Mouse (Mus musculus) right cerebral cortex, postnatal 25 days (tissue): ENCODE data around the gene Tigd2.
"Not testable (repeated sequence)": the region's sequence is repeated elsewhere in the genome, so short reads cannot be mapped to it uniquely, and the experiment has no call there.

Experiments used
- DNase-seq: peaks from one replicate; pipeline ENCODE4 v3.0.0; 2022

Gene Tigd2

DNA sequence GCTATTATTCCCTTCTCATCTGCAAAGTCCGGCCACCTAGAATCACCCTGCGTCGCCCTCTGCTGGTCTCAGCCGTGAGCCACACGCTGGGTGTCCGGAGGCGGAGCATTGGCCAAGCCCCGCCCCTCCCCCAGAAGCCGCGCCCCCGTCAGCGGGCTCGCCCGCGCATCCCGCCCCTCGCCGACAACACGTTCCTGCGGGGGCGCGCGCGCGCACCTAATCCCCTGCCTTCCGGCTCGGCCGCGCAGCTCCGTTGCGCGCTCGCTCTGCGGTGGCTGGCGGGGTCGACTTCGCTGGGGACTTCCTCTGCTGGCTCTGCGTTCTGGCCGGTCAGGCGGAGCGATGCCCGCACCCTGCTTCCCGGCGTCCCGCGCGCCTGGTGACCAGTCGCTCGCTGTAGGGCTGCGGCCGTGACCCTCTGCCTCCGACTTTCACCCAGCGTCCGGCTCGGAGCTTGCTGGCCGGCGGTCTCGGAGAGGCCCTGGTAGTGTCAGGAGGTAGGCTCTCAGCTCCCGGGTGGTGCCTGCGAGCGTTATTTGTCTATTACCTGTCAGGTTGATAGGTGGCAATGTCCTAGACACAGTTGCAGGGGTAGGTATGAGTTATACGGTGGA, at the start of gene Tigd2:
TSS of gene Tigd2 (plus strand) at position 186 of the 614 bp plus-strand sequence.
- peak; percentile 91 for DNase-seq

DNA sequence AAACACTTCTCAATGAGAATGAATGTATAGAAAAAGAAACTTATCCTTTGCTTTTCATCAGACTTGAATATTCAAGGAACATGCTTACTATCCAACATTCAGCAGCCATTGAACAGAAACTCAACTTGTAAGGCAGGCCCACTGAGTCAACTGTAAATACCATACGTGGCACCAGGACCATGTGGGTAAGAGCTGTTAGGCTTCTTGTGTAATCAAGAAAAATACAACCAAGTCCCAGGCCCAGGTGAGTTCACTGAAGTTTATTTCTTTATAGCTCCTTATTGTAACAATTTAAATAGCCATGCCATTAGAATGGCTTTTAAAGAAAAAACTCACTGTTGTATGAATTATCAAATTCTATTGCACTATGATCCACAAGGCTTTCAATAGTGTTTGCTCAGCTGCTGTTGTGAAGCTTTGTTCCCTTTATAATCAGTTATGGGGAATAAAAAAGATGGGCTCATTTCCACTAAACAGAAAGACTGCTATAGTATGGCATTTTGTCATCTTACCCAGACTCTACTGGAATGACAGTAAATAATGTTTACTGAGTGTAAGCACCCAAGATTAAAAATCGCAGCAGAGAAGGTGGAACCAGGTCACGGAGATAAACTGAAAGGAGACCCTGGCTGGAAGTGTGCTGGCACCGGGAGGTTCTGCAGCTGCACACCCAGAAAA, 46.7 kb upstream of the Tigd2 start:
- no peak for DNase-seq

DNA sequence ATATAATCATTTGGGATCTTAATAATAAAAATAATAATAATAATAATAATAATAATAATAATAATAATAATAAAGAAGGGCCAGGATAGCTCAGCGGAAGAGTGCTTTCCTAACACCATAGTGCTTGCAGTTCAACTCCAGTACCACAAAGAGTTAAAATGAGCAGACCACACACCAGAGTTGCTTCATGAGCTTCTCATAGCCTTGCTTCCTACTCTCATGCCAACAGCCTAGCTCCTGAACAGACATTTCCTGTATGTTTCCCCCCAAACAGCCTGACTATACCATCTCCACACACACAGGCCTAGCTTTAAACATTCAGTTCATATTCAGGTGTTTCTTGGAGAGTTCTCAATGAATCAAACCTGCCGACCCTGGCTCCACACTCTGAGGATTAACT, 45.8 kb upstream of the Tigd2 start:
- DNase-seq = no peak

DNA sequence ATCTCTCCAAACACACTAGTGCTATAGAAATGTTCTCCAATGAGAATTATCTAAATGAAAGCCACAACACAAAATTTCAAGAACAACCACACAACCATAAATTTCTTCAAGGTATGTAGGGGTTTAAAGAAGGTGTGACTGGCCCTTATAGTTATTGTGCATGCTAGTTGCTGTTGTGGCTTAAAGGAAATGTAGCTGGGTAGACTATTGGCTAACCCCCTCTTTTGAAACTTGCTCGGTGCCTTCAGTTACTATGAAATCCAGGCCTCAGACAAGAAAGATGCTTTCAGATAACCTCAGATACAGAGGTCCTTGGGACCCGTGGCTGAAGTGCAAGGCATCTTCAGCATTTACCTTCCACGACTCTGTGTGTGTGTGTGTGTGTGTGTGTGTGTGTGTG, 45.3 kb upstream of the Tigd2 start:
- DNase-seq = no peak

DNA sequence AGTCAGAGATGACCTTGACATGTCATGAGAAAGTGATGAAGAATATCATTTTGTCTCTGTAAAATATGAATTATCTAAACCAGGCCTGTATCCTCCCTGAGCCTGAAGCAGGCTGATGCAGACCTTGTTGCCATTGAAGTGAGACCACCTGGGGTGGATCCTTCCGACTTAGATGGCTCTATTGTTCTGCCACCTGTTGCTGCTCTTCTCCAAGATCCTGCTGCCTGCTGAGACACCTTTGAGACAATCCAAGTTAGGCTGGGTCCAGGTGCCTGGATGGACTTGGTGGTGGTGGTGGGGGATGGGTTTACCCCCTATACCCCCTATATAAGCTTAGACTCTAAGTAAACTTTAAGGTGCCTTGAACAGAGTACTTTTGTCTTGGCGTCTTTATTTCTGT, 39.7 kb upstream of the Tigd2 start:
- no peak for DNase-seq

DNA sequence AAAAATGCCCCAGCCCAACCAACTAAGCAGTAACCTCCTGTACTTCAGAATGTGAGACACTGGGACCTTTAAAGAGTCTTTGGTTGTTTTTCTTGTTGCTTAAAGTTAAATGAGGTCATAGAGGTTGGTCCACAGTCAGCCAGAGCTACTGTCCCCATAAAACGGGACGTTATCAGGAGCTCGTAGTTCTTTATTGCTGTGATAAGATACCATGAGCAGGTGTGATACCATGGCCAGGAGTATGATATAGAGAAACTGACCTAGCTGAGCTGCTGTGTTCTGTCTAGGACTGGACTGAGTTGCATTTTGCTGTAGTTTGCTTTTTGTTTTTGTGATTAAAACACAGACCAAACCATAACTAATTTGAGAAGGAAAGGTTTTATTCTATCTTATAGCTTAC, 37.4 kb upstream of the Tigd2 start:
- DNase-seq = no peak

DNA sequence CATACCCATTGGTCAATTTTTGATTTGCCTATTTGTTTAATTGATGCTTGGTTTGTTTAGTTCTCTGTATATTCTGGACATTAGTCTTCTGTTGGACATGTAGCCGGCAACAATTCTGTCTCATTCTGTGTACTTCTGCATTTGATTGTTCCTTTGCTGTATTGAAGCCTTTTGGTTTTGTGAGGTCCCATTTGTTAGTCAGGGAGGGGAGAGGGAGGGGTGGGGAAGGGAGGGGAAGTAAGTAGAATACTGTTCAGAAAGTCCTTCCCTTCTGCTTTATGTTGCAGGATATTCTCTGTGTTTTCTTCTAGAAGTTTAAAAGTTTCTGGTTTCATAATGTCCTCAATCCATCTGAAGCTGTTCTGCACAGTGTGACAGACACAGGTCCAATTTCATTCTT, 34.7 kb upstream of the Tigd2 start:
- DNase-seq = no peak

DNA sequence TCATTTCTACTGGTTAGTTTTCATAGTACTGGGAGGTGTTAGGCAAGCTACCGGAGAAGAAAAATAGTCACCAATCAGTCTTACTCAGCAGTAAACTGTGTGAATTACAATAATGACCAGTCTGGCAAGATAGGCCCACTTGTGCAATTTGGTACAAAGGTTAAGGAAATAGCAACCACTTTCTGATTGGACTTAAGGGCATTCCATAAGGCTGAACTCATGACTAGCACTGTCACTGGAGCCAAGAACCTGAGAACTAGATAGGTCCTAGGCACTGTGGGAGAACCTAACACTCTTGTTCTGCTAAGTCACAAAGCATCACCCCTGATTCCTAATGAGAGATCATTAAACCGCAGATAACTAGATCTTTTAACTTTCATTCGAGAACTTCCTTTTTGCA, 30.6 kb upstream of the Tigd2 start:
- no peak for DNase-seq

DNA sequence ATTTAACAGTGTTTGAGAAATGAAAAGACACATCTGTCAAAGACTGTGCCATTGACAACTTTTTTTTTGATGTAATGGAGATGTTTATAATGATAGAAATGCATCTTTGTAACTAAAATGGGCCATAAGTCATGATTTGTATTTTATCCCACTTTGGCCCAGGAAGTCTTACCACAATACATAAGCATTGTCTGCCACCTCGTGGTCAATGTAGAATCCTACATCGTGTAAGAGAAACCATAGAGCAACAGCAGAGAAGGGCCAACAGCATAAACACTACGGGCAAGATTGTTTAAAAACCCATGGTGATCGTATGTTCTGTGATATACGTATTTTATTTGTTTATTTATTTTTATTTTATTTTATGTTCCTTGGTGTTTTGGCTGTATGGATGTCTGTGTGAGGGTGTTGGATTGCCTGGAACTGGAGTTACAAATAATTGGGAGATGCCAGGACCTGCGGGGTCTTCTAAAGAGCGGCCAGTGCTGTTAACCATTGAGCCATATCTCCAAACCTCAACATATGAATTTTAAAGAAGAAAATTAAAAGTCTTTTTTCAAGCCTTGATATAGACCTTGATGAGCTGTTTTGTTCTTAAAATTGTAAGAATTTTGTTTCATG, 28.2 kb upstream of the Tigd2 start:
- DNase-seq = peak; percentile 52

DNA sequence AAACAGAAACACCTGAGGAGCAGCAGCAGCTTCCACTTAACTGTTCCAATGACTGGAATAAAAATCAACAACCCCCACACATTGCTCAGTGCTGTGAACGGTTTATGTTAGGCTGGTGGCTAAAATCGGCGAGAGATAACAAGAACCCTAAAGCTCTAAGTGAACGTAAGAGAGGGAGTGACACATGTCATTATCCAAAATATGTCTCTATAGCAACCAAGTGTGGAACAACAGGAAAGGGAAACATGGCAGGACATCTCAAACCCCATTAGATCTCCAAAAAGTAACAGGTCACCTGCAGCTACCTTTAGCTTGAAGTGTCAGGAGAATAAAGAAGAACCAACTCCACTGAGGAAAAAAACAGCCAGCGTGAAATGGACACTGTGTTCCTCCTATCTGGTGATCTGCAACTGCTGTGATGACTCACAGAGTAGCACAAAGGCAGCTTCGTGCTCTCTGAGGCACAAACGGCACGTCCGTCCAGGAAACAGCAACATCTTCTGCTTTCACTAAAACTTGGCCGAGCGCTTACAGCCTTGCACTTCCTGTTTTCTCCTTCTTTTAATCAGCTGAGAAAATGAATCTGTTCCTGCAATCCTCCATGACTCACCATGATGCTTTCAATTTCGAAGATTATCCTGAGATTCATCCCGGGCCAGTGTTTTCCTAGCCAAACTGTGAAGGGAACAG, 23.5 kb upstream of the Tigd2 start:
- DNase-seq = no peak

DNA sequence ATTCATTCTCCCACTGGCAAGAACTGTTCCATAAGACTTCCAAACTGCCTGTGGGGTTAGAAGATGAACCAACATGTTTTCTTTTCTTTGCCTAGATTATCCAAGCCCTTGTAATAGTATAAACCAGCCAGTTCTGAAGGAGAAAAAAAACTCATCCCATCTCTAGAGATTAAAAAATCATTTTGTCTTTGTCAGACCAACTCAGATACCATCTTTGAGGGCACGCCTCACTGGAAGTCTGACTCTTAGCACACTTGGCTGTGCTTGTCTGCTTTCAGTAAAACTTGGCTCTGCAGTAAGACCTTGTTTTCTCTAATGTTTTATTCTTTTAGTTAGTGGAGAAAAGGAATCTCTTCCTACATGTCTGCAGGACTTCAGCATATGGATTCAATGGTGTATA, 18.7 kb upstream of the Tigd2 start:
- no peak for DNase-seq

DNA sequence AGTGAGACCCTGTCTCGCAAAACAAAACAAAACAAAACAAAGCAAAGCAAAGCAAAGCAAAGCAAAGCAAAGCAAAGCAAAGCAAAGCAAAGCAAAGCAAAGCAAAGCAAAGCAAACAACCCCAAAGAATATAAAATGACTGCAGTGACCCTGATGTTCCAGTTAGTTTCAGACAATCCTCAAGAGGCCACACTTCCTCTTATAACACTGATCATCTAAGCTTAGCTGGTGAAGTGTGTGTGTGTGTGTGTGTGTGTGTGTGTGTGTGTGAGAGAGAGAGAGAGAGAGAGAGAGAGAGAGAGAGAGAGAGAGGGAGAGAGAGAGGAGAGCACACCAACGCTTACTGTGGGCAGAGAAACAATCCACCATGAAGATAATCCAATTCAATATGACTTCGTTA, 14.2 kb upstream of the Tigd2 start:
- not testable (repeated sequence) for DNase-seq

DNA sequence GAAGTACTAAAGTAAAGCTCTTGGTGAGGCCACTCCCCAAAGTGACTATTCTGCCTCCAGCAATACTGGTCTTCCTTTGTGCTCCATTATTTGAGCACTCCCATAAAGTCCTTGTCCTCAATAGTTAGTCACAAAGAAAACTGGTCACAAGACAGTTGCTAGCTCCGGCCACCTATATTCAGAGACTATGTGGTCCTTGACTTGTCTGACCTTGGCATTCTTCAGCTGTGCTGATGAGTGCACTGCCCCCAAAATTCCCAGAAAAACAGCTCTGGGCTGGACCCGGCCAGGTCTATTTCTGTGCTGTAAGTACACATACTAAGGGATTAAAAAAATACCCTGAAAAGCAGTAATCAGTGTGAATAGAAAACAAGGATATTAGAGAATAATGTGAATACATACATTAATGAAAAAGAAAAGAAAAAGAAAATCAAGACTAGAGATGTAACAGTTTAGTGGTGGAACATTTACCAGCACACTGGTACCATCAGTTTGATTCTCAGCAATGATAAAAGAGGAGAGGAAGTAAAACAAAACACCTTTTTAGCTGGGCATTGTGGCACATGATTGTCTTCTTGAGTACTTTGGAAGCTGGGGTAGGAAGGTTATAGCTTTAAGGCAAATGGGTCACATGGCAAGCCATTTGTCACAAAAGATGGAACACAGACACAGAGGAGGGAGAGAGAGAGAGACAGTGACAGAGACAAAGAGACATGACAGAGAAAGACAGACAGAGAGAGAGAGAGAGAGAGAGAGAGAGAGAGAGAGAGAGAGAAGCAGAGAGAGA, 12.6 kb upstream of the Tigd2 start:
- no peak for DNase-seq

DNA sequence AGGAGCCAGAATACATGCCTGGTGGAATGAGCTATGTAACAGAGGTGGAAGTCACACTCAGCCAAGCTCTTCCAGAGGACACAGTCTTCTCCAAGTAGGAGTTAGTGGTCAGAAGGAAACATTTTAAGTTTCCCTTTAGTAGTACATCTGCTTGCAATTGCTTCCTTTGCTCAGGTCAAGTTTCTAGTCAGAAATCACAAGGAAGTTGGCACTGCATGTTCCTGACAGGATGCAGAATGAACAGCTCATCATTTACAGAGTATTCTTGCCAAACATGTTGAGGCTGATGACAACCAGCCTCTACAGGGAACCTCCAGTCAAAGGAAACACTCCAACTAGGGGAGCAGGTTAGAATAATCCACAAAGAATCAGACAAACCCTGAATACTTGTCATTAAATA, 11.9 kb upstream of the Tigd2 start:
- DNase-seq = no peak

DNA sequence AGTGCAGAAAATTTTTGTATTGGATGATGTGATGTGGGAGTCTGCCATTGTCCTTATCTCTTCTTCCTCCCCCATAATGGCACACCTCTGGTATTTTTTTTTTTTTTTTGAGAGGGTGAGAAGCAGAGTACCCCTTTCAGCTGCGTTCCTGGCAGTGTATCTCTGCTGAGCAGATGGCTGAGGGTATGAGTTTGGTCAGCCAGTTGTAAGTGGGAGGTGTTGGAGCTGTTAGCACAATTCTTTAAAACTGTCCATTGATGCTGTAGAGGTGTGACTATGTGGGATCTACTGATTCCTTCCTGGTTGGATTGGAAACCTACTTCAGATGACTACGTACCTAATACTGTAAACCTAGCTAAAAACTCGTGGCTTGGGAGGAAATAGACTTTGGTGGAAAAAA, 10.3 kb upstream of the Tigd2 start:
- no peak for DNase-seq

DNA sequence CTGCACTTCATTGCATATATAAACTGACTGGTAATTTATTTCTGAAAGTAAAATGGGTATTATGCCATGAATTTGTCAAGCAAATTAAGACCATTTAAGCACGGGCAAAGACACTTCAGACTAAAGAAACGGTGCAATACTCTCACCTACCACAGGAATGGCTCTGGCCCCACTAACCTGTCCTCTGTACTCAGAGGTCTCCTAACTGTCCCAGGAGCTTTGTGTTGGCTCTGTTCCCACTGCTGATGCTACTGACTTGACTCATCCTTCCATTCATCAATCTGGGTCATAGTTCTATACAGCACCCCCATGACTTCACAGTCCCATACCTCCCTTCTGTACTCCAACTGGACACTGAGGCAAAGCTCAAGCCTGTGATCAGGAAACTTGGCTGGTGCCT, 9.6 kb upstream of the Tigd2 start:
- DNase-seq = no peak

DNA sequence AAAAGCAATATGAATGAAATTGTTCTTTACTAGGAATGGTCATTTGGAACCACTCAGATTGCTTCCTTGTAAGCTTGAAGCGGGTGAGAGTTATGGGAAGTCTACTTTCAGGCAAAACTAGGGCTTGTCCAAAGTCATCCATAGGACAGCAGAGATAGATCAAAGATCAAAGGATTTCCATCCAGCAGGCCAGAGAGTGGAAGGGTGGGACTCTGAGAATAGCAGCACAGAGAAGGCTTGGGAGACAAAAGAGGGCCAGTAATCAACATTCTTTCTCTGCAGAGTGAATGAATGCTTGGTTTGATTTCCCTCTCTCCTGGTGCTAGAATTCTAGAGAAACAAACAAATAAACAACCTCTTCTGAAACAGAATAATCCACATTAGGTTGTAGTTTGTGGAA, 1.1 kb upstream of the Tigd2 start:
- DNase-seq = no peak

DNA sequence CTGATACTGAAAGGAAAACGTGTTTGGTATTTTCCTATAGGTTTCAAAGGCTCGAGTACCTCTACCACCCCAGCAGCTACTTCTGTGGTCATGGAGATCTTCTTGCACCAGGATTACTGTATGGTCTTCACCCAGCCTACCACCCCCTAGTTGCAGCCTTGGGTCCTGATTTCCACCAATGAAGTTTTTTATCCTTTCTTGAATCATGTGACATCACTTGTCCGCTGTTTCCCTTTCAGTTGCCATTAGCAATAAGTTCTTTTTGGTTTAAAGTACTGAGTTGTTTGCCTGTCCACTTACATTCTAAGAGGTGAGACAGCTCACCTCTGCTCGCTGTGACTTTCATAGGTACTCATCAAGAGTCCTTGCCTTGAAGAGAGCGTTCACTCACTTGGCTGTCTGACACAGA, 633 bp downstream of the Tigd2 start:
- DNase-seq = no peak

DNA sequence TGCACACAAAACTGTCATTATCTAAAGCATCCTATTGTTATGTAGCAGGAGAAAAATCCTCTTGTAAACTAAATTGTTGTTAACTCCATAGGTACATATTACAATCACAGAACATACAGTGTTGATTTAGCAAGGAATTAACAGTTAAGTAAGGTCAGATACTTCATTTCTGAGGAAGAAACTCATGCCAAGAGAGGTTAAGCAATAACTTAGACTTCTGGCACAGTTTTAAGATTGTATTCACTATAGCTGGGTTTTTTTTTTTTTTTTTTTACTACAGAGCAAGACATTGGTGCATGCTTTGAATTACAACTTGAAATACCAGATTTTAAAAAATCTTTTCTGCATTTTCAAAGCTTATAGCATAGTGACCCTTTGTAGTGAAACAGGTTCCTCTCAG, 24.5 kb downstream of the Tigd2 start:
- DNase-seq = no peak

DNA sequence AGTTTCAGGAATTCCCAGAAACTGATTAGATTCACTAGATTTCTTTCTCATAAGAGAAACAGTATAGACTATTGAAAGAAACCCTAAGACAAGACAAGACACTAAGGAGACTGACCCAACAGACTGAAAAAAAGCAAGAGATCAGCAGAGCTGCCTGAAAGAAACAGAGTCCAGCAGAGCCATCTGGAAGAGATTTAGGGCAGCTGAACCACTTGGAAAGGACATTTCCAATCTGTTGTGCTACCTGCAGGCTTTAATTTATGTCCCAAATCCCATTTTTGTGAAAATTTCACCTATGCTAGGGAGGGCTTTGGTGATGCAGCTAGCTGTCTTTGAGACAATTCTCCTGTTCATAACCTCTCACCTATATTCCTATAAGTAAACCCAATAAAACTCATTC, 25.0 kb downstream of the Tigd2 start:
- DNase-seq = no peak

DNA sequence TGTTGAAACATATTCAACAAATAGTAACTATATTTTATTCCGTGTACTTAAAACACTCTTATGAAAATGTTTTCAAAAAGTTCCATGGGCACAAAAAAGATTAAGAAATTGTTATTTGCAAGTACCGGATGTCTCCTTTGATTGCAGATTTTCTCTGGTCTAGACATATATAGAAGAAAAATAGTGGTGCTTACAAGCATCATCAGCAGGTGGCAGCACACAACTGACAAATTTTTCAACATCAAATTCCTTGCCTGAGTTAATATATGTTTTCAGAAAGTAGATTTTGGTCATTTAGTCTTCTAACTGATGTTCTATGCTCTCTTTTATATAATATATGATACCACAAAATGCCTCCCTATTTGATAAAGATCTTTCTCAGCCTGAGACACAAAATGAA, 41.0 kb downstream of the Tigd2 start:
- peak; percentile 18 for DNase-seq

DNA sequence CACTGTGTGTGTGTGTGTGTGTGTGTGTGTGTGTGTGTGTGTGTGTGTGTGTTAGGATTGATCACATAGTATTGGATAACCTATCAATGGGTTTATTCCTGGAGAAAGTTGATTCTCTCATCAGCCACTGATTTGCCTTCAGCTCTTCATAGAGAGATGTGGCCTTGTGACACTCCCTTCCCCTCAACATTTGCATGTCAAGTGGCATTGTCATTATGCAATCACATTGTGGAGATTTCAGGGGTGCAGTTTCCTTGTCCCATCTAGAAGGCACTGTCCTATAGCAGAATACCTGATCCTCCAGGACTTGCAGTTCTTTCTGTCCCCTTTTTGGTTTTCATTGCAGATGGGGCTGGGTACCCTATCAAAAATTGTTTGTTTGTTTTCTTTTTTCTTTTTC, 41.9 kb downstream of the Tigd2 start:
- no peak for DNase-seq

DNA sequence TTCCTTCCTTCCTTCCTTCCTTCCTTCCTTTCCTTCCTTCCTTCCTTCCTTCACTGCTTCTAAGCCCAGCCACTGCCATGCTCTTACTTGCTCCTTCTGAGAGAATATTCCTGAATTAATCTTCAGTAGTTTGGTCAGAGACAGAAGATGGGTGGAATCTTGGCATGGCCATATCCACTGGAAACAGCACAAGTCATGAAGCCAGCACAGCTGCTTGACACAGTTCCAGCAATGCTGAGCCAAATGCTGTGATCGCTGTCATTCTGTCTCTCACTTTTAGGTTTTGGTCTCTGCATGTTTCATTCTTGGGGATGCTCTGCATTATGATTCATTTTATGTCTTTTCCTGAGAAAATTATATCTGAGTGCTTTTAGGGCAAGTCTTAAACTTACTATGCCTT, 47.2 kb downstream of the Tigd2 start:
- DNase-seq = no peak
